Mouse (Mus musculus) brain, embryonic 14.5 days (tissue): ENCODE measurements at regions not wholly inside any gene's neighbourhood (a gene's known extent, or its start where the extent isn't known, plus 50 kb on each side); places are given as distances from the start of the nearest gene placed in this dataset.

Experiments
- CTCF ChIP-seq: fragments of 200-500 bp; IDR thresholded peaks from 2 replicates; pipeline ENCODE4 v1.5.1; 2012; ENCODE audit warnings: inconsistent platforms, mild to moderate bottlenecking, moderate library complexity, borderline replicate concordance; ENCODE audit not compliant: insufficient read depth, insufficient read length; ENCODE audit errors: extremely low read depth
- POLR2A ChIP-seq: fragments of 200-500 bp; IDR thresholded peaks from 2 replicates; pipeline ENCODE4 v1.6.1; 2012; ENCODE audit warnings: mild to moderate bottlenecking, inconsistent platforms, borderline replicate concordance; ENCODE audit not compliant: poor library complexity, insufficient read depth, insufficient read length, severe bottlenecking; ENCODE audit errors: extremely low read depth

DNA sequence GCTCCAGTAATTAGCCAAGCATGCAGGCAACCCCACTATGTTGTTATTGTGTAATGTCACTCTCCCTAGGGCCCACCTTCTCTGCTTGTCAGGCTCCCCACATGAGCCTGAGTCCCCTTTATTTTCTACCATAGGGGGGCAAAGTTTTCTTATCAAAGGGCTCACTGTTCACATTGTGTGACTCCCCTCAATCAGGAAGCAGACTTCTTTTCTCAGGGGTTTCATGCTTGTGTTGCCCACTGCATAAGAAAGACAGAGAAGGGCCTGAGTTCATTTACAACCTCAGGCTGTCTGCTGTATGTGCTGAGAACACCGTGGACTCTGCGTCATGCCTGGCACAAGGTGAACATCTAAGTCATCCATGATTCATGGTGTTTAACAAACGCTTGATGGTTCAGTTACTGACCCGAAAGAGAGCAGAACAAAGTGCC, 267.6 kb upstream of the Mpped2 start:
- TF ChIP-seq POLR2A (no peak), CTCF (no peak)
